Mouse (Mus musculus): ENCODE measurements around the gene Pisd.

DNA sequence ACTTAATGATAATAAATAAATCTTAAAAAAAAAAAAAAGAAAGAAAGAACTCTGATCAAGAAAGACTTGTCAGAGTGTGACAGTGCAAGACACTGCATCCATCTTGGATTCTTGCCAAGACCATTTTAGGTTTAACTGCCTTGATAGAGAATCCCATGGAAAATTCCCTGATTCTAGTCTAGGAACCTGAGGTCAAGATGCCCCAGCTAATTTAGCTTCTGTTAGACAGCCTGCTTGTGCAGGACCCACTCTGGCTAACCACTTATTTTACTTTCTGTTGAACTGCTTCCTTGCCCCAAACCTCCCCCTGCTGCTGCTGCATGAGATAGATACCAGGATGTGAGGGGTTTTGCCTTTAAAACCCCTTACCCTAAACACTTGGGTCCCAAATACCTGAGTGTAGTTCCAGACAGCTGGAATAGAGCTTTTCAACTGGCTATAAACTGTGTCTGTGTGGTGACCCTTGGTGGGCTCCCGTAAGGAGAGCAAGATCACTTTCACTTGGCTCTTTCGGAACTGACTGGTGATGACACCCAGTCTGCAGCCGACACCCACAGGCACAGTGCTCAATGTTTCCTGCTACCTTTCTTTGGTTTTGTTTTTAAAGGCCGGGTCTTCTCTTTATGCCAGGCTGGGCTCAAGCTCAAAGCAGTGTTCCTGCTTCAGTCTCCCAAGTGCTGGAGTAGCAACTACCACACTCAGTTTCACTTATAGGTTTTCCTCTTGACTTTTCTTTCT lies 17.6 kb downstream of the Pisd start:
- TF ChIP-seq CTCF (IDR thresholded peaks at IDR 0.05; ENCODE audit: control insufficient read depth, insufficient read depth, low read length) (no peak), POLR2A (IDR thresholded peaks at IDR 0.05; ENCODE audit: borderline replicate concordance, control insufficient read depth, low read depth, low read length) (no peak)
